Mouse (Mus musculus): ENCODE results near the gene Wdr46.

The Wdr46 gene

GRCm38 (mm10) chr17:33953310-33953709 is 12.8 kb downstream of the Wdr46 start:
- no peak for DNase-seq

GRCm38 (mm10) chr17:33953961-33954565 is 13.6 kb downstream of the Wdr46 start:
- no peak for DNase-seq

- DNase-seq, result no peak
These were observed 14.4 kb downstream of the Wdr46 start for GRCm38 (mm10) chr17:33954646-33955554.

GRCm38 (mm10) chr17:33955555-33956214 is 15.2 kb downstream of the Wdr46 start, which contains the start of the genes Vps52 and Rps18:
TSS of gene Vps52 (plus strand) at chr17:33955812.
TSS of gene Rps18 (minus strand) at chr17:33956001.
- peak; percentile 95 for DNase-seq

- DNase-seq, result no peak
These were observed 15.9 kb downstream of the Wdr46 start for GRCm38 (mm10) chr17:33956336-33956735.

GRCm38 (mm10) chr17:33957493-33957892 is 17.0 kb downstream of the Wdr46 start:
- no peak for DNase-seq

- no peak for DNase-seq
These were observed 18.0 kb downstream of the Wdr46 start for GRCm38 (mm10) chr17:33958451-33958850.

GRCm38 (mm10) chr17:33959135-33959534 is 18.7 kb downstream of the Wdr46 start:
- peak; percentile 29 for DNase-seq

- no peak for DNase-seq
These were observed 19.5 kb downstream of the Wdr46 start for GRCm38 (mm10) chr17:33959948-33960347.

- DNase-seq, result no peak
These were observed 22.4 kb downstream of the Wdr46 start for GRCm38 (mm10) chr17:33962876-33963275.

- DNase-seq, result no peak
These were observed 24.8 kb downstream of the Wdr46 start for GRCm38 (mm10) chr17:33965082-33965845.

- no peak for DNase-seq
These were observed 25.5 kb downstream of the Wdr46 start for GRCm38 (mm10) chr17:33965846-33966550.

GRCm38 (mm10) chr17:33968489-33968888 is 28.0 kb downstream of the Wdr46 start:
- DNase-seq, result peak; percentile 88

- DNase-seq, result no peak
These were observed 28.5 kb downstream of the Wdr46 start for GRCm38 (mm10) chr17:33968927-33969326.

- DNase-seq, result no peak
These were observed 28.9 kb downstream of the Wdr46 start for GRCm38 (mm10) chr17:33969394-33969793.

- peak; percentile 79 for DNase-seq
These were observed 32.2 kb downstream of the Wdr46 start for GRCm38 (mm10) chr17:33972691-33973090.

- no peak for DNase-seq
These were observed 33.1 kb downstream of the Wdr46 start for GRCm38 (mm10) chr17:33973572-33973971.

- no peak for DNase-seq
These were observed 37.5 kb downstream of the Wdr46 start for GRCm38 (mm10) chr17:33977861-33978557.

- peak; percentile 85 for DNase-seq
These were observed 38.2 kb downstream of the Wdr46 start for GRCm38 (mm10) chr17:33978631-33979031.

- no peak for DNase-seq
These were observed 39.1 kb downstream of the Wdr46 start for GRCm38 (mm10) chr17:33979512-33980050.

Data from kidney, postnatal 10 days (tissue).